Mouse (Mus musculus) liver, embryonic 14.5 days (tissue): ENCODE measurements around the gene Insm1. TPM values are rescaled to one million over a fixed set of nuclear protein-coding genes. Genes with fewer than 3 reads are reported as not detected.

Experiments
- ATAC-seq: fragments of 200-750 bp; cut with Nextera tagmentation; 2 replicates; pipeline ENCODE4 v1.8.0; 2017; ENCODE audit warnings: moderate number of reproducible peaks, mild to moderate bottlenecking, moderate library complexity; ENCODE audit not compliant: insufficient read depth
- DNase-seq, 3 experiments: peaks; one replicate each; pipeline ENCODE4 v3.0.0-alpha.2; 2012 to 2013; ENCODE audit warnings: low read depth in 3 of 3, low spot score in 3 of 3
- H3K27ac ChIP-seq: fragments of 300-500 bp; sonication (generic); 2 replicates; pipeline ENCODE4 v1.5.1; 2014; ENCODE audit warnings: moderate library complexity, mild to moderate bottlenecking, control low read depth, inconsistent platforms
- H3K27me3 ChIP-seq: fragments of 300-500 bp; sonication (generic); 2 replicates; pipeline ENCODE4 v1.6.1; 2014; ENCODE audit warnings: mild to moderate bottlenecking, low read length, moderate library complexity; ENCODE audit not compliant: control insufficient read depth, insufficient read depth
- H3K36me3 ChIP-seq: fragments of 300-500 bp; sonication (generic); replicated peaks from 2 replicates; pipeline ENCODE4 v1.6.1; 2014; ENCODE audit warnings: low read depth; ENCODE audit not compliant: control insufficient read depth, insufficient read depth
- H3K4me1 ChIP-seq, 2 experiments: fragments of 200-500 bp in 1 of 2; fragments of 300-500 bp in 1 of 2; sonication (generic) in 1 of 2; replicated peaks; 2 replicates each; pipeline ENCODE4 v1.6.1; 2012 to 2014; ENCODE audit warnings: antibody characterized with exemption in 1 of 2, inconsistent platforms in 1 of 2, low read length in 1 of 2; ENCODE audit not compliant: control insufficient read depth in 2 of 2, insufficient read depth in 2 of 2
- H3K4me2 ChIP-seq: fragments of 300-500 bp; sonication (generic); 2 replicates; pipeline ENCODE4 v1.6.1; 2014; ENCODE audit warnings: low read depth, mild to moderate bottlenecking, control low read depth, moderate library complexity
- H3K4me3 ChIP-seq, 2 experiments: fragments of 200-500 bp in 1 of 2; fragments of 300-500 bp in 1 of 2; sonication (generic) in 1 of 2; 2 replicates each; pipeline ENCODE4 v1.5.1; 2012 to 2014; ENCODE audit warnings: low read depth in 2 of 2, low read length in 2 of 2, mild to moderate bottlenecking in 2 of 2, control low read depth in 1 of 2, inconsistent platforms in 1 of 2, moderate library complexity in 1 of 2; ENCODE audit not compliant: insufficient read depth in 1 of 2
- H3K9ac ChIP-seq: fragments of 300-500 bp; sonication (generic); replicated peaks from 2 replicates; pipeline ENCODE4 v1.6.1; 2014; ENCODE audit warnings: mild to moderate bottlenecking, control low read depth, moderate library complexity
- H3K9me3 ChIP-seq: fragments of 300-500 bp; sonication (generic); 2 replicates; pipeline ENCODE4 v1.6.1; 2016; ENCODE audit warnings: low read length, mixed read lengths; ENCODE audit not compliant: control insufficient read depth
- CTCF ChIP-seq: IDR thresholded peaks from 2 replicates; pipeline ENCODE4 v1.5.1; 2016; ENCODE audit warnings: antibody characterized with exemption, low read depth, control low read depth
- EP300 ChIP-seq: IDR thresholded peaks from 2 replicates; pipeline ENCODE4 v1.6.1; 2016; ENCODE audit warnings: antibody characterized with exemption, low read depth
- WGBS: fragments of 180-500 bp; shearing (Covaris S2); extraction: QIAGEN DNeasy Blood & Tissue Kit; methylation state at CpG from one replicate; pipeline ENCODE4 v1.1.7; 2014; ENCODE audit not compliant: insufficient replicate concordance; 5-methylcytosine and 5-hydroxymethylcytosine counted together
- polyA plus RNA-seq, 2 experiments: library from polyadenylated mRNA; depleted of rRNA in 1 of 2; stranded (reverse) in 1 of 2; unstranded in 1 of 2; fragments of >200 nt; fragmentation: Nextera tagmentation in 1 of 2; extraction: Ambion mirVana in 1 of 2; gene quantifications; 2 replicates each; pipeline versions ENCODE4 v1.2.1 to v1.2.3; 2012 to 2014

Gene Insm1
- polyA plus RNA-seq, 2 experiments = 0.02 TPM; not detected in 1

DNA sequence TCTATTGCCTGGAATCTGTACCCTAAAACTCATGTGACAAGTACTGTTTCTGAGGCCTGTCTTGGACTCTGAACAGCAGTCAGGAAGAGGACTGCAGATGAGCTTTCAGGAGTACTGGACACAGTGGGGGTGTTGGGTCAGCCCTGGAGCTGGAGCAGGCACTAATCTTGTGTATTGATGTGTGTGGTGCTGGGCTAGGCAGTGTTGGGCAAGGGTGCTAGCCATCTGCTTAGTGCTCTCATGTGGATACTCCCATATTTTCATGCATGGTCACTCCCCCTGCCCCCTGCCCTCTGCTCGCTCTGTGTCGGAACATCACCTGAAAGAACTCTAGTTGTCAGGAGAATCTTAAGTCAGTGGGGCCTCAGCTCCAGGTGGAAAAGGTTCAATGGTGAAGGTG is 22.3 kb downstream of the Insm1 start:
- no peak for TF ChIP-seq CTCF
- no peak for TF ChIP-seq EP300
- Histone ChIP-seq H3K9ac (no peak overlapping the region), H3K4me2 (no peak overlapping the region), H3K9me3 (no peaks in the 10 kb centered on the region), H3K4me1 (no peaks in the 10 kb centered on the region), H3K27ac (no peak overlapping the region), H3K36me3 (no peaks in the 10 kb centered on the region), H3K27me3 (no peaks in the 10 kb centered on the region), H3K4me3 (no peak overlapping the region)
- no peak for ATAC-seq
- DNase-seq = no peak
- WGBS = 84% methylated on average over 2 of the region's 2 CpGs

DNA sequence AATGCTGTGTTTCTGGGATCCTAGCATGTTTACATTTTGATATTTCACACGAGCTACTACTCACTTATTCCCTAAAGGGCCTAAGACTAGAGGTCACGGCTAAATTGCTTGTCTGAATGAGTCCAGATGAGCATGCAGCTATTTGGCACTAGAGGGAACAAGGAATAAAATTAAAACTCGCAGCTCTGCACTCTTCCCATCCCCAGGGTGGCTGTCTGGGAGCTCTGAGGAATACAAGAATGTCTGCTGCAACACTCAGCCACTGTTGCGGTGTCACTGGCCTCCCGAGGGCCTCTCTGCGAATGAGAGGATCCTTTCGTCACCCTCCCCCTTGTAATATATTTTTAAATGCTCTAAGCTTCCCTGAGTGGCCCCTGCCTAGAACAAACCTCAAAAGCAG is 23.7 kb downstream of the Insm1 start:
- Histone ChIP-seq H3K9me3 (no peaks in the 10 kb centered on the region), H3K27ac (no peak overlapping the region), H3K4me1 (no peaks in the 10 kb centered on the region), H3K4me2 (no peak overlapping the region), H3K9ac (no peak overlapping the region), H3K36me3 (no peaks in the 10 kb centered on the region), H3K27me3 (no peaks in the 10 kb centered on the region), H3K4me3 (no peak overlapping the region)
- DNase-seq = no peak
- no peak for ATAC-seq
- 70% methylated on average over 7 of the region's 7 CpGs for whole genome bisulfite sequencing
- TF ChIP-seq EP300 = no peak
- no peak for TF ChIP-seq CTCF

DNA sequence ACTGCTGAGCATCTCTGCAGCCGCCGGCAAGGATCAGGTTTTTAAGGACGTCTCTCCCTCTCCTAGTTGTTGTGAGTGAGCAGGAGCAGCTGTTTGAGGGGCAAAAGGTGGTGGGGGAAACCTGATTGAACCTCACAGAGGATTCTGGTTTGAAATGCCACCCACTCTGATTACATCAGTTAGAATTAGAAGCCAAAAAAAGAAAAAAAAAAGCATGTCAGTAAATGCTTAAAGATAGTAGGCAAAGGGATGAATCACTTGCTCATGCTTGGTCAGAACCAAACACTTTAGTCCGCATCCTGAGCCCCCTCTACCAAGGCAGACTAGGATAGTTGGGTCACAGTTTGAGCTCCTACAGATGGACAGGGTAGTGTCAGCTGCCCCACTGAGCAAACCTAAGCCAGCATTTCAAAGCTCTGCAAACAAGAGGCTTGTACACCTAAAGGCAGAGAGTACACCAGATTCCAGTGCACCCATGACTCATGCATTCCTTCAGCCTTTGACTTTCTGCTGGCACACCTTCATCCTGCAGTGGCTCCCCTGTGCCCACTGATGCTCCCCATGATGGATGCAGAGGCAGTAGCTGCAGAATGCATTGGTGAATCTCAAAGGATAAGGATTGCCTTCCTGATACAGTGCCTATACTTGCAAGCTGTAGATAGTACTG is 24.8 kb downstream of the Insm1 start:
- TF ChIP-seq CTCF (no peak), EP300 (no peak)

DNA sequence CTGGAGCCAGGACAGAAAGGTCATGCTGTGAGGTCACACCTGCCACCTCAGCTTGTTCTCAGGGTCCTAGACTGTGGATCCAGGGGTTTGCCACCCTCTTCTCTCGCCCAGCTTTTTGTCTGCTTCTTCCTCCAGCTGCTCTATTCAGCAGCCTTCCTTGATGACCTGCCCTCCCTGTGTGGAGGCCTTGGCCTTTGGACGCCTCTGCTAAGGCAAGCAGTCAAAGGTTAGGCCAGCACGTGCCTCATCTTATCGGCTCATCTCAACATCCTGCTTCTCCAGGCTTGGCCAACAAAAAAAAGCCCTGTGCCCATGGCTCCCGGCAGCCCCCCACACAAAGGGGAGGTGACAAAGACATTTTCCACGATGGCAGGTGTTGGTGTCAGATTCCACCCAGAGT is 25.9 kb downstream of the Insm1 start:
- ATAC-seq = no peak

More for the DNA sequence above, 24.8 kb downstream of the Insm1 start:
- no peak overlapping the region for H3K27ac ChIP-seq
- no peak overlapping the region for H3K9ac ChIP-seq
- H3K36me3 ChIP-seq = no peaks in the 10 kb centered on the region
- H3K4me1 ChIP-seq = no peaks in the 10 kb centered on the region
- no peaks in the 10 kb centered on the region for H3K27me3 ChIP-seq
- no peak for DNase-seq
- no peak overlapping the region for H3K4me3 ChIP-seq
- no peak for ATAC-seq
- no peaks in the 10 kb centered on the region for H3K9me3 ChIP-seq
- H3K4me2 ChIP-seq = no peak overlapping the region
- 77% methylated on average over 4 of the region's 4 CpGs for WGBS

DNA sequence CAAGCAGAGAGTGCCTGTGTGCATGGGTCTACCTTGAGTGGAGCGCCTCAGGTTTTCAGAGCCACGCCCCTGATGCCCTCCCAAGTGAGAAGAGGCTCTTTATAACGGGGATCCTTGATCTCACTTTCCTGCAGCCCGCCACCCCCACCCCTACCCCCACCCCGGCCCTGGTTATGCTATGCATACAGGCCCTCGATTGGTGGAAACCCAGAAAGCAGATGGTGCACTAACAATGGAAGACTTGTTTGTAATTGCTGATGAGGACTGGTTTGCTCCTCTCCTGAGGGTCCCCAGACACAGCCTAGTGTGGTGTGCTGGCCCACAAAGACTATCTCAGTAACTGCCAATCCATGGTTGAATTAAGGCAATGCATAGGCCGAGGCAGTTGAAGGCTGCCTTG is 27.3 kb downstream of the Insm1 start:
- H3K4me1 ChIP-seq = no peaks in the 10 kb centered on the region

More for the DNA sequence above, 25.9 kb downstream of the Insm1 start:
- H3K9me3 ChIP-seq = no peaks in the 10 kb centered on the region
- DNase-seq = no peak
- H3K4me2 ChIP-seq = no peak overlapping the region
- H3K36me3 ChIP-seq = no peaks in the 10 kb centered on the region
- H3K27me3 ChIP-seq = no peaks in the 10 kb centered on the region
- H3K27ac ChIP-seq = no peak overlapping the region
- no peak overlapping the region for H3K9ac ChIP-seq
- no peaks in the 10 kb centered on the region for H3K4me1 ChIP-seq
- no peak overlapping the region for H3K4me3 ChIP-seq
- TF ChIP-seq CTCF = no peak
- TF ChIP-seq EP300 = no peak
- 34% methylated on average over 6 of the region's 6 CpGs for WGBS

More for the DNA sequence above, 27.3 kb downstream of the Insm1 start:
- H3K27ac ChIP-seq = no peak overlapping the region
- TF ChIP-seq CTCF (no peak), EP300 (no peak)
- H3K4me2 ChIP-seq = no peak overlapping the region
- no peak for ATAC-seq
- no peaks in the 10 kb centered on the region for H3K27me3 ChIP-seq
- 60% methylated on average over 7 of the region's 7 CpGs for WGBS
- H3K9me3 ChIP-seq = no peaks in the 10 kb centered on the region
- H3K9ac ChIP-seq = no peak overlapping the region
- DNase-seq = no peak
- H3K36me3 ChIP-seq = no peaks in the 10 kb centered on the region
- H3K4me3 ChIP-seq = no peak overlapping the region
